Mouse (Mus musculus) ZHBTc4 (cell line): ENCODE measurements around the gene Ern1.

Experiments used
- DNase-seq: peaks from one replicate; pipeline ENCODE4 v3.0.0-alpha.2; 2011; ENCODE audit warnings: low read depth, low spot score

The Ern1 gene

GRCm38 (mm10) chr11:106344910-106345309 is 142.7 kb downstream of the Ern1 start:
- no peak for DNase-seq
